Mouse (Mus musculus): Measurements from ENCODE around the gene Nwd1. TPM values are rescaled to one million over a fixed set of nuclear protein-coding genes. Genes with fewer than 3 reads are reported as not detected.

Gene Nwd1
- total RNA-seq, 2 experiments from 2014 or later = 1.9 to 4.4 TPM

DNA sequence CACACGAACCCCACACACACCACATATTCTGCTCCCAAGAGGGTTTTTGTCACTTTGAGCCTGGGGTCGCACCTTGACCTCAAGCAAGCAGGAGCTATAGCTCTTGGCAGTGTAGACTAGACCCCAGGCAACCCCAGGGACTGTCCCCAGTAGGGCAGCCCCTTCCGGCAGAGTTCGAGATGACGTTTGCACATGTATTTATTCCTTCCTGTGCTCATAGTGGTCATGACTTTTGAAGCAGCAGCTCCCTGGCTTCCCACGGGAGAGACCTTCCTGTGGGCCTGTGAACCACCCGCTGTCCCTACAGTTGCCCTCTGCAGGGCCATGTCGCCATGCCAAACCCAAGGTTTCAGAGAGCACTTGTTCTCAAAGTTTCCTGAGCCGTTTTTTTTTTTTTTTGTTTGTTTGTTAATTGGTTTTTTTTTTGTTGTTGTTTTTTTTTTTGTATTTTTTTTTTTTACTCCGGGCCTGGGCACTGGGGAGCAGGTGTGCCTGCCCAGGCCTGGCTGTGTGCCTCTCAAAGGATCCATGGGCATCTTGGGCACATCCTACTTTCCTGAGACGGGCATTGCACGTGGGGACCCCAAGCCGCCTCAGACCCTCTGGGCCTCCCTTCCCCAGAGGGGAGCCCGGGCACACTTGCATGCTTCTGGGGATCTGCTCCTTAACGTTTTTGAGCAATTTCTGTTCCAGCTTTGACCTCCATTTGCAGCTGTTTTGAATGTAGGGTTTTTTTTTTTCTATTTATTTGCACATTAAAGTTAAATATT lies 111.1 kb downstream of the Nwd1 start:
- no peak for ATAC-seq (replicated peaks; ENCODE audit: low FRiP score, low TSS enrichment, poor library complexity, severe bottlenecking)

DNA sequence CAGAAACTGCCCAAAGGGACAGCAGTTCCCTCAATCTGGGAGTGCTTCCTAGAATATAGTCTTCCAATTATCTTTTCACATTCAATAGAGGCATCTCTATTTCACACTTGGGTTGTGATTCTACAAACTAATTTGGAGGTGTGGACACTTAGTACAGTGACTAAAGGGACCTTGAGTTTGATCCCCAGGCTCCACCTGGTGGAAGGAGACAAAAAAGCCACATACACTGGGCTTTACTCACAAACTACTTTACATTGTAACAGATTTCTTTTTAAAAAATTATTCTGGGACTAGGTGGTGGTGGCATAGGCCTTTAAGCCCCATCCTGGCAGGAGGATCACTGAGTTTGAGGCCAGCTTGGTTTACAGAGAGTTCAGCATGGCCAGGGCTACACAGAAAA lies 111.8 kb downstream of the Nwd1 start:
- no peak for ATAC-seq (replicated peaks; ENCODE audit: low FRiP score, low TSS enrichment, poor library complexity, severe bottlenecking)

DNA sequence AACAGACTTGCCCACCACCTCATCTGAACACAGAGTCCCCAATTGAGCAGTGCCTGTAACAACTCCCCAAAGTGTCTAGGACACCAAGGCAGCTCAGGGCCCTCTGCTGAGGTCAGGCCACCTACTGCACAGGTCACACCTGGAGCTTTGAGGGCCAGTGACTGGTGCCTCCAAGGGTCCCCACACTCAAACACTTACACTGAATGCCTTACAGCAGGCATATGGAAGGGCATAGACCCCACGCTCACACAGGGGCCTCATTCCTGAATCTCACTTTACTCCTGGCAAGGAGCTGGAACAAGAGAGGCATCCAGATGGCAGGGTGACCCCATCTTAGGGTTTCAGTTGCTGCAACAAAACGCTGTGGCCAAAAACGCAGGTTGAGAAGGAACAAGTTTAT lies 113.7 kb downstream of the Nwd1 start:
- no peak for ATAC-seq (replicated peaks; ENCODE audit: low FRiP score, low TSS enrichment, poor library complexity, severe bottlenecking)

- ATAC-seq (replicated peaks; ENCODE audit: low FRiP score, low TSS enrichment, poor library complexity, severe bottlenecking) = no peak
Observed at GRCm38 (mm10) chr8:72761322-72762051, 115.0 kb downstream of the Nwd1 start, which contains the start of gene F2rl3. Gene F2rl3, plus strand, starts transcription at chr8:72761880.

DNA sequence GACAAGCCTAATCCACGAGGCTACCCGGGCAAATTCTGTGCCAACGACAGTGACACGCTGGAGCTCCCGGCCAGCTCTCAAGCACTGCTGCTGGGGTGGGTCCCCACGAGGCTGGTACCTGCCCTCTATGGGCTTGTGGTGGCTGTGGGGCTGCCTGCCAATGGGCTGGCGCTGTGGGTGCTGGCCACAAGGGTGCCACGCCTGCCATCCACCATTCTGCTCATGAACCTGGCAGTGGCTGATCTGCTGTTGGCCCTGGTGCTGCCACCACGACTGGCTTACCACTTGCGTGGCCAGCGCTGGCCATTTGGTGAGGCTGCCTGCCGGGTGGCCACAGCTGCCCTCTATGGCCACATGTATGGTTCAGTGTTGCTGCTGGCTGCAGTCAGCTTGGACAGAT lies 115.8 kb downstream of the Nwd1 start:
- ATAC-seq (replicated peaks; ENCODE audit: low FRiP score, low TSS enrichment, poor library complexity, severe bottlenecking) = peak; percentile 70

DNA sequence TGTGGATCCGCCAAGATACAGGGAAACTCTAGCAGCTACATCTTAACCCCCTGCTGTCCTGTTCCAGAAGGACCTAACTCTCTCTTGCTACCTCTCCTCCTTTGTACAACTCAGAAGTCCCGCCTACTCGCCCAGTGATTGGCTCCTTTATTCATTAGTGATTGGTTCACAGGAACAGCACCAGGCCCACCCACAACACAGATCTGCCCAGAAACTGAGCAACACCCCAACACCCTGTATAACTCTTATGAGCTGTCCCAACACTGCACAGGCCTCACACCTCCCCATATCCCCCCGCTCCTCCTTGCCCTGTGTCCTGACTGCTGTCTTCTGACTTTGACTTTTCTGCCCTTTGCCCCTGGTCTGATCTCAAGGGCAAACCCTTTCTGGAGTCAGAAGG lies 119.2 kb downstream of the Nwd1 start:
- peak; percentile 56 for ATAC-seq (replicated peaks; ENCODE audit: low FRiP score, low TSS enrichment, poor library complexity, severe bottlenecking)

- no peak for ATAC-seq (replicated peaks; ENCODE audit: low FRiP score, low TSS enrichment, poor library complexity, severe bottlenecking)
Observed at GRCm38 (mm10) chr8:72766777-72767176, 120.3 kb downstream of the Nwd1 start.

Other genes starting within 250 kb of the Nwd1 start
- 83.6 and 114 TPM in 2 replicates for gene Eps15l1, start 225.3 kb upstream of the Nwd1 start, total RNA-seq (2014; fragmentation: Nextera tagmentation)
- 28.8 and 37.5 TPM in 2 replicates for gene Eps15l1, start 225.3 kb upstream of the Nwd1 start, total RNA-seq (2017)
- gene Calr3, start 202.8 kb upstream of the Nwd1 start, total RNA-seq (2014; fragmentation: Nextera tagmentation) = 0.47 and 0.79 TPM in 2 replicates
- 3.3 and 6.2 TPM in 2 replicates for gene Calr3, start 202.8 kb upstream of the Nwd1 start, total RNA-seq (2017)
- 5.4 and 13.0 TPM in 2 replicates for gene 1700030K09Rik, start 202.8 kb upstream of the Nwd1 start, total RNA-seq (2014; fragmentation: Nextera tagmentation)
- 5.2 and 6.9 TPM in 2 replicates for gene 1700030K09Rik, start 202.8 kb upstream of the Nwd1 start, total RNA-seq (2017)
- gene Cherp, start 171.5 kb upstream of the Nwd1 start, total RNA-seq (2014; fragmentation: Nextera tagmentation) = 118 and 132 TPM in 2 replicates
- gene Cherp, start 171.5 kb upstream of the Nwd1 start, total RNA-seq (2017) = 15.6 and 34.7 TPM in 2 replicates
- 16.7 and 18.8 TPM in 2 replicates for gene Slc35e1, start 154.1 kb upstream of the Nwd1 start, total RNA-seq (2014; fragmentation: Nextera tagmentation)
- gene Slc35e1, start 154.1 kb upstream of the Nwd1 start, total RNA-seq (2017) = 11.5 and 15.4 TPM in 2 replicates
- 14.6 and 15.2 TPM in 2 replicates for gene Med26, start 98.4 kb upstream of the Nwd1 start, total RNA-seq (2014; fragmentation: Nextera tagmentation)
- 8.9 and 10.1 TPM in 2 replicates for gene Med26, start 98.4 kb upstream of the Nwd1 start, total RNA-seq (2017)
- 23.2 and 30.0 TPM in 2 replicates for gene Smim7, start 75.6 kb upstream of the Nwd1 start, total RNA-seq (2014; fragmentation: Nextera tagmentation)
- gene Smim7, start 75.6 kb upstream of the Nwd1 start, total RNA-seq (2017) = 40.7 and 71.8 TPM in 2 replicates
- not detected in 2 replicates for gene Tmem38a, start 74.7 kb upstream of the Nwd1 start, total RNA-seq (2014; fragmentation: Nextera tagmentation)
- gene Tmem38a, start 74.7 kb upstream of the Nwd1 start, total RNA-seq (2017) = not detected in 2 replicates
- gene Sin3b, start 76.6 kb downstream of the Nwd1 start, total RNA-seq (2014; fragmentation: Nextera tagmentation) = 81.0 and 90.9 TPM in 2 replicates
- gene Sin3b, start 76.6 kb downstream of the Nwd1 start, total RNA-seq (2017) = 73.6 and 95.5 TPM in 2 replicates
- gene F2rl3, start 115.2 kb downstream of the Nwd1 start, total RNA-seq (2014; fragmentation: Nextera tagmentation) = 0.13 and 5.0 TPM in 2 replicates
- 2.0 and 3.0 TPM in 2 replicates for gene F2rl3, start 115.2 kb downstream of the Nwd1 start, total RNA-seq (2017)

Data from megakaryocyte-erythroid progenitor cell, adult 5-6 weeks (primary cell).